7 mouse cellular contexts compared by ENCODE assay signal in genomic region chr6:147718052-147718712, GRCm38 (mm10).
DNase-seq lines count a peak whose midpoint lies in the region.

No protein-coding gene starts in this region.

- no peaks in the 10 kb centered on the region for H3K27me3 ChIP-seq in heart, embryonic 10.5 days (ENCODE audit: insufficient read depth, poor library complexity, severe bottlenecking)

- peak overlapping the region; percentile 23; the same call in 1 of the 2 replicates for H3K27ac ChIP-seq in heart, embryonic 10.5 days

- H3K4me3 ChIP-seq in heart, embryonic 10.5 days, result no peak overlapping the region; the same call in 1 of the 2 replicates

- peak; percentile 22 to 30 for DNase-seq in right cerebral cortex, adult 2 months (ENCODE audit: low spot score in 2 of 2)
- no peak for DNase-seq in right cerebral cortex, postnatal 25 days
- DNase-seq in embryo, embryonic 10.5 days (ENCODE audit: low spot score), result peak; percentile 55
- no peak for DNase-seq in heart, embryonic 10.5 days (ENCODE audit: low spot score)
- DNase-seq in layer of hippocampus, postnatal 36 days, result peak; percentile 20 to 35
- peak; percentile 35 for DNase-seq in retina, embryonic 14.5 days (ENCODE audit: low spot score)
- DNase-seq in natural killer cell, adult 2 months (ENCODE audit: low spot score in 2 of 2), result no peak

- no peaks in the 10 kb centered on the region for H3K9me3 ChIP-seq in heart, embryonic 10.5 days

- no peaks in the 10 kb centered on the region for H3K36me3 ChIP-seq in heart, embryonic 10.5 days

- H3K4me1 ChIP-seq in heart, embryonic 10.5 days, result peaks cover 17% of the 10 kb centered on the region

- WGBS in heart, embryonic 10.5 days, result 20% methylated on average over 8 of the region's 8 CpGs

Comparison
In these comparisons a context has a peak if more than half of its experiments do, and no peak if none do; other contexts are left out.
1. DNase-seq: peak in right cerebral cortex, adult 2 months (2 of 2), embryo, embryonic 10.5 days (single experiment), layer of hippocampus, postnatal 36 days (2 of 2) and retina, embryonic 14.5 days (single experiment); none in right cerebral cortex, postnatal 25 days (single experiment), heart, embryonic 10.5 days (single experiment) and natural killer cell, adult 2 months (0 of 2).